Mouse (Mus musculus) intestine, embryonic 15.5 days (tissue): ENCODE data around the gene Tbc1d22a. TPM values are rescaled to one million over a fixed set of nuclear protein-coding genes. Genes with fewer than 3 reads are reported as not detected.

ENCODE experiments used
- ATAC-seq: fragments of 200-750 bp; cut with Nextera tagmentation; 2 replicates; pipeline ENCODE4 v1.8.0; 2017; ENCODE audit warnings: moderate TSS enrichment, moderate library complexity
- H3K27ac ChIP-seq: fragments of 300-500 bp; sonication (generic); 2 replicates; pipeline ENCODE4 v1.5.1; 2015; ENCODE audit warnings: mild to moderate bottlenecking, inconsistent platforms
- H3K27me3 ChIP-seq: fragments of 300-500 bp; sonication (generic); replicated peaks from 2 replicates; pipeline ENCODE4 v1.6.1; 2015; ENCODE audit warnings: inconsistent platforms
- H3K36me3 ChIP-seq: fragments of 300-500 bp; sonication (generic); 2 replicates; pipeline ENCODE4 v1.6.1; 2015; ENCODE audit warnings: inconsistent platforms
- H3K4me1 ChIP-seq: fragments of 300-500 bp; sonication (generic); replicated peaks from 2 replicates; pipeline ENCODE4 v1.6.1; 2015; ENCODE audit warnings: inconsistent platforms
- H3K4me2 ChIP-seq: fragments of 300-500 bp; sonication (generic); replicated peaks from 2 replicates; pipeline ENCODE4 v1.6.1; 2015; ENCODE audit warnings: mild to moderate bottlenecking, inconsistent platforms
- H3K4me3 ChIP-seq: fragments of 300-500 bp; sonication (generic); replicated peaks from 2 replicates; pipeline ENCODE4 v1.5.1; 2015; ENCODE audit warnings: inconsistent platforms
- H3K9ac ChIP-seq: fragments of 300-500 bp; sonication (generic); 2 replicates; pipeline ENCODE4 v1.6.1; 2015; ENCODE audit warnings: inconsistent platforms
- H3K9me3 ChIP-seq: fragments of 300-500 bp; sonication (generic); 2 replicates; pipeline ENCODE4 v1.6.1; 2016; ENCODE audit warnings: inconsistent platforms
- WGBS: fragments of 180-500 bp; shearing (Covaris S2); methylation state at CpG from one replicate; pipeline ENCODE4 v1.1.7; 2015; 5-methylcytosine and 5-hydroxymethylcytosine counted together
- polyA plus RNA-seq: library from polyadenylated mRNA; unstranded; fragments of >200 nt; fragmentation: Nextera tagmentation; extraction: Ambion mirVana; gene quantifications from 2 replicates; pipeline ENCODE4 v1.2.1, GENCODE M21; 2015

Gene Tbc1d22a
- polyA plus RNA-seq, 1 experiment from 2014 or later = 10.0 TPM

DNA sequence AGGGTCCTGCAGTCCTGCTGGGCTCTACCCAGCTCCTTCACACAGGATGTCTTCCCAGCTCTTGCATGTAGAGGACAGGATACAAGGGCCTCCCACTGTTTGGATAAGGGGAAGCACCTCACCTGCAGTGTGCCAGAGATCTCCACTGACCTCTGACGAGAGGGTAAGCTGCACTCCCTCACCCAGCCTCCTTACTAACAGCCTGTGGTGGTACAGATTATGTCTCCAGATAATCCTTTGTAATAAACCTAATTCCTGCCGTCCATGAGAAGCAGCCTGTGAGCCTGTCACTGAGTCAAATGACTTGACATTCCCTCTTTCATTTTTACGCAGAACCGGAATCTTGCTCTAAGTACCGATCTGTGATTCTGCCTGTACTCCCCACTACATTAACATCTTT, 260.7 kb downstream of the Tbc1d22a start:
- no peak overlapping the region for H3K4me2 ChIP-seq
- H3K9ac ChIP-seq = no peak overlapping the region
- no peaks in the 10 kb centered on the region for H3K9me3 ChIP-seq
- 65% methylated on average over 5 of the region's 5 CpGs for WGBS
- no peak overlapping the region for H3K4me3 ChIP-seq
- H3K36me3 ChIP-seq = no peaks in the 10 kb centered on the region
- H3K4me1 ChIP-seq = peaks cover 10% of the 10 kb centered on the region; the same call in 1 of the 2 replicates
- H3K27me3 ChIP-seq = no peaks in the 10 kb centered on the region
- no peak overlapping the region for H3K27ac ChIP-seq
- ATAC-seq = no peak

GRCm38 (mm10) chr15:86476483-86476882, 262.2 kb downstream of the Tbc1d22a start:
- no peak overlapping the region for H3K4me3 ChIP-seq
- no peaks in the 10 kb centered on the region for H3K36me3 ChIP-seq
- WGBS = 73% methylated on average over 6 of the region's 6 CpGs
- H3K4me1 ChIP-seq = peaks cover 14% of the 10 kb centered on the region; the same call in 1 of the 2 replicates
- H3K9me3 ChIP-seq = no peaks in the 10 kb centered on the region
- no peak for ATAC-seq
- H3K27ac ChIP-seq = no peak overlapping the region
- H3K9ac ChIP-seq = no peak overlapping the region
- H3K27me3 ChIP-seq = no peaks in the 10 kb centered on the region
- H3K4me2 ChIP-seq = no peak overlapping the region

DNA sequence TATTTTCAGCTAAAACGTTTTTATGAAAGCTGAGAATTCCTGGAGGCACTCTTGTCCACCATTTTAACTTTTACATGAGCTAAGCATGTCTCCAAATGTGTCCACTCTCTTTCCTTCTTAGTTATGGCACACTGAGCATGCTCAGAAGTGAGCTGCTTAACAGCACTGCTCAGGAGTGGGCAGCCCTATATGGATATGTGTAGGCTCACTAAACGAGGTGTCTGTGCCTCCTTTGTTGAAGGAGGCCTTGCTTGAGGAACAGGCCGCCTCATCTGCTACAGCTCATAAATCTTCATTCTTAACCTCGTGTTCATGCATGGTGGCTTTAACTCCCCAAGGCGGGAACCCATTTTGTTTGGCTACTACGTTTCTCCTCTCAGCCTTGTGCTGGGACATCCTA, 262.8 kb downstream of the Tbc1d22a start:
- no peaks in the 10 kb centered on the region for H3K36me3 ChIP-seq
- no peak overlapping the region for H3K4me3 ChIP-seq
- no peak overlapping the region for H3K9ac ChIP-seq
- no peaks in the 10 kb centered on the region for H3K27me3 ChIP-seq
- peaks cover 14% of the 10 kb centered on the region; the same call in 1 of the 2 replicates for H3K4me1 ChIP-seq
- WGBS = 38% methylated on average over 6 of the region's 6 CpGs
- no peak for ATAC-seq
- no peaks in the 10 kb centered on the region for H3K9me3 ChIP-seq
- no peak overlapping the region for H3K4me2 ChIP-seq
- no peak overlapping the region for H3K27ac ChIP-seq

DNA sequence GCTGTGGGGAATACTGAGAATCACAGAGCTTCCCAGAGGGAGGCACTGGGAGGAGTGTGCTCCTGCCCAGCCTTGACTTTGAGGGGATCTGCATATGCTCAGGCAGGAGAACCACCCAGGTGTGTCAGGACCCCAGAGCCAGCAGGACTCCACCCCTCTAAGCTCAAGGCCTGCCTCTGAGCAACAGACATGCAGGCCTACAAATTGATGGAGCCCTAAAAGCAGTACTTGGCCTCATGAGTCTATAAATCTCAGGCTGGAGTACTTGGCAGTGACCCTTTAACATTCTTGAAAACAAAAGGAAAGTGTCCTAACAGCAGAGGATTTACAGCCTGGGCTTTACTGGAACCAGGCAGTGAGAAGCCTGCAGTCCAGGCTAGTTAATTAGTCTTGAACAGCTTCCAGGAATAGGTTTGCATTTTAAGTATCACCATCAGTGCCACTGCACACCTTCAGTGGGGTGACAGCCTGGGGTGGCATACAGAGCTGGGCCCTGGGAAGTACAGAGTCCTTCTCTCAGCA, 263.3 kb downstream of the Tbc1d22a start:
- Histone ChIP-seq H3K27ac (no peak overlapping the region), H3K4me1 (peaks cover 14% of the 10 kb centered on the region; the same call in 1 of the 2 replicates), H3K36me3 (no peaks in the 10 kb centered on the region), H3K9ac (no peak overlapping the region), H3K4me2 (no peak overlapping the region), H3K4me3 (no peak overlapping the region), H3K27me3 (no peaks in the 10 kb centered on the region), H3K9me3 (no peaks in the 10 kb centered on the region)
- ATAC-seq = peak; percentile 50; the same call in 1 of the 2 replicates

GRCm38 (mm10) chr15:86478685-86479502, 264.6 kb downstream of the Tbc1d22a start:
- WGBS = 66% methylated on average over 13 of the region's 13 CpGs
- Histone ChIP-seq H3K27ac (no peak overlapping the region), H3K9ac (no peak overlapping the region), H3K27me3 (no peaks in the 10 kb centered on the region), H3K4me1 (peaks cover 14% of the 10 kb centered on the region; the same call in 1 of the 2 replicates), H3K36me3 (no peaks in the 10 kb centered on the region), H3K4me2 (no peak overlapping the region), H3K4me3 (no peak overlapping the region), H3K9me3 (no peaks in the 10 kb centered on the region)
- peak; percentile 27; the same call in 1 of the 2 replicates for ATAC-seq

- no peak for ATAC-seq
- no peaks in the 10 kb centered on the region for H3K9me3 ChIP-seq
- 86% methylated on average over 5 of the region's 5 CpGs for WGBS
- H3K27ac ChIP-seq = no peak overlapping the region
- H3K9ac ChIP-seq = no peak overlapping the region
- no peak overlapping the region for H3K4me3 ChIP-seq
- H3K4me1 ChIP-seq = peaks cover 14% of the 10 kb centered on the region; the same call in 1 of the 2 replicates
- no peaks in the 10 kb centered on the region for H3K36me3 ChIP-seq
- no peaks in the 10 kb centered on the region for H3K27me3 ChIP-seq
- H3K4me2 ChIP-seq = no peak overlapping the region
Observed at GRCm38 (mm10) chr15:86482362-86482761, 268.1 kb downstream of the Tbc1d22a start.

- Histone ChIP-seq H3K9ac (no peak overlapping the region), H3K4me3 (no peak overlapping the region), H3K27me3 (no peaks in the 10 kb centered on the region), H3K4me1 (no peaks in the 10 kb centered on the region), H3K4me2 (no peak overlapping the region), H3K36me3 (no peaks in the 10 kb centered on the region), H3K9me3 (no peaks in the 10 kb centered on the region), H3K27ac (no peak overlapping the region)
- WGBS = 64% methylated on average over 6 of the region's 6 CpGs
- no peak for ATAC-seq
Observed at GRCm38 (mm10) chr15:86485815-86486214, 271.6 kb downstream of the Tbc1d22a start.

GRCm38 (mm10) chr15:86487359-86487758, 273.1 kb downstream of the Tbc1d22a start:
- H3K36me3 ChIP-seq = no peaks in the 10 kb centered on the region
- H3K4me3 ChIP-seq = no peak overlapping the region
- no peaks in the 10 kb centered on the region for H3K27me3 ChIP-seq
- H3K4me2 ChIP-seq = no peak overlapping the region
- H3K27ac ChIP-seq = no peak overlapping the region
- no peaks in the 10 kb centered on the region for H3K4me1 ChIP-seq
- H3K9ac ChIP-seq = no peak overlapping the region
- no peak for ATAC-seq
- no peaks in the 10 kb centered on the region for H3K9me3 ChIP-seq
- WGBS = 66% methylated on average over 5 of the region's 5 CpGs

DNA sequence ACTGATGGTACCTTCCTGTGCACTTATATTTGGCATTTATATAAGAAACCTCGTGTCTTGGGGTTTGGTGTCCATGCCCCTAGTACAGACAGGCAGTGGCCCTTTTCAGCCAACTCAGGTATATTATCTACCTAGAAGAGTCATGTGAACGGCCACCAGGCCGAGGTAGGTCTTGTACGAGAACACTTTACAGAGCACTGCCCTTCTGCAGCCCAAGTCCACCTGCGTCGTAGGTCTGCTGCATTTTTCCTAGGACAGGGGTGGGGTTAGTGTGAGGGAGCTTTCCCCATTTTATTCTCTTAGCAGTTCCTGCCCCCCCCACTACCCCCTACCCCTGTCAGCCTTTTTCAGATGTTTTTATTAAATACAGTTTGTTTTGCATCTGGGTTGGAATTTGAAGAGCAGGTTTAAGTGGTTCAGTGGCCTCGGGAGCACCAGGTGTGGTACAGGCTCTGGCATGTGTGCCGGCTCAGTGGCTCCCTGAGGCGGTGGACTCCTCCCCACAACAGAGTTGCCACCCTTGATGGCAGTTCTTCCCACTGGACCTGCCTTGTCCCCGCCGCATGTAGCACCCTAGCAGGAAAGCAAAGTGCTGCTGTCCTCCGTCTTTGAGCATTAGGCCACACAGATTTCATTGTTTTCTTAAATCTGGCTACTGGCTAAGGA, 277.3 kb downstream of the Tbc1d22a start:
- Histone ChIP-seq H3K4me3 (no peak overlapping the region), H3K4me1 (no peaks in the 10 kb centered on the region), H3K27ac (no peak overlapping the region), H3K36me3 (no peaks in the 10 kb centered on the region), H3K9me3 (no peaks in the 10 kb centered on the region), H3K4me2 (no peak overlapping the region), H3K27me3 (no peaks in the 10 kb centered on the region), H3K9ac (no peak overlapping the region)
- WGBS = 78% methylated on average over 12 of the region's 12 CpGs
- no peak for ATAC-seq

DNA sequence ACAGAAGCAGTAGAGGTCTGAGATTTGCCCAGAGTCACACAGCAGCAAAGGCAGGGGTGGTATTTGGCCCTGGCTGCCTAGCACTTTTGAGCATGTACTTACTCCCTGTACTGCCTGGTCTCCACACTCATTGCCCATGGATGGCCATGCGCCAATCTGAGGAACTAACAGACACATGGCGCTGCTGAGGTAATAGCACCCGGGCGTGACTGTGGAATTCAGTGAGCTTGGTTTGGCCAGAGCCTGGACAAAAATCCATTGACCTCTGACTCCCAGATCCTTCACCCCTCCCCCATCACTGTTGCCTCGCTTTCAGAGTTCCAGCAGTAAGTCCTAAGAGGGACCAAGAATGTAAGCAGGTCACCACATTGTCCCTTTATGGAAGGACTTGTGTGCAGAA, 278.4 kb downstream of the Tbc1d22a start:
- Histone ChIP-seq H3K4me2 (no peak overlapping the region), H3K27ac (no peak overlapping the region), H3K4me1 (no peaks in the 10 kb centered on the region), H3K36me3 (no peaks in the 10 kb centered on the region), H3K9ac (no peak overlapping the region), H3K4me3 (no peak overlapping the region), H3K9me3 (no peaks in the 10 kb centered on the region), H3K27me3 (no peaks in the 10 kb centered on the region)
- no peak for ATAC-seq
- 68% methylated on average over 5 of the region's 5 CpGs for WGBS

DNA sequence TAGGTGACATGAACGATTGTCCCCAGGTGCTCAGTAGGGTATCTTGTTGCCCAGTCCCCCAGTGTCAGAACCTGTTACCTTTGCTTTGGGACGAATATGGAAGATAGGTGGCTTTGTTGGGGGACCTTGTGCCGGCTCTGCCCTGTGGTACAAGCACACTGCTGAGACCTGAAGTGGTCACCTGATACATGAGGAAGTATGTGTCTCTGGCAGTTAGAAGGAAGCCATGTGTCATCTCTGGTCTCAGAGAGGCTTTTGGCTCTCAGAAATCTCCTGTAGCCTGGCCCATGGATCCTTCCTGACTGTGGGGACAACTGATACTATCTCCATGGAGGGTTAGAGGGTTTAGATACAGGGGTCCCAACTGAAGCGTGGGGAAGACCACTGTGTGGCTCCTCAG, 281.9 kb downstream of the Tbc1d22a start:
- Histone ChIP-seq H3K27ac (no peak overlapping the region), H3K9me3 (no peaks in the 10 kb centered on the region), H3K4me2 (no peak overlapping the region), H3K36me3 (no peaks in the 10 kb centered on the region), H3K4me3 (no peak overlapping the region), H3K9ac (no peak overlapping the region), H3K4me1 (no peaks in the 10 kb centered on the region), H3K27me3 (no peaks in the 10 kb centered on the region)
- no peak for ATAC-seq
- 83% methylated on average over 4 of the region's 4 CpGs for WGBS

GRCm38 (mm10) chr15:86496646-86497045, 282.4 kb downstream of the Tbc1d22a start:
- Histone ChIP-seq H3K27ac (no peak overlapping the region), H3K36me3 (no peaks in the 10 kb centered on the region), H3K9ac (no peak overlapping the region), H3K9me3 (no peaks in the 10 kb centered on the region), H3K4me1 (no peaks in the 10 kb centered on the region), H3K4me3 (no peak overlapping the region), H3K27me3 (no peaks in the 10 kb centered on the region), H3K4me2 (no peak overlapping the region)
- no peak for ATAC-seq
- WGBS = 87% methylated on average over 7 of the region's 7 CpGs
